Mouse (Mus musculus): Measurements from ENCODE around the gene Col1a1. TPM values are rescaled to one million over a fixed set of nuclear protein-coding genes. Genes with fewer than 3 reads are reported as not detected.
"Not testable (repeated sequence)": the region's sequence is repeated elsewhere in the genome, so short reads cannot be mapped to it uniquely, and the experiment has no call there.

The Col1a1 gene
- polyA plus RNA-seq, 1 experiment from 2014 or later, result 317 TPM

DNA sequence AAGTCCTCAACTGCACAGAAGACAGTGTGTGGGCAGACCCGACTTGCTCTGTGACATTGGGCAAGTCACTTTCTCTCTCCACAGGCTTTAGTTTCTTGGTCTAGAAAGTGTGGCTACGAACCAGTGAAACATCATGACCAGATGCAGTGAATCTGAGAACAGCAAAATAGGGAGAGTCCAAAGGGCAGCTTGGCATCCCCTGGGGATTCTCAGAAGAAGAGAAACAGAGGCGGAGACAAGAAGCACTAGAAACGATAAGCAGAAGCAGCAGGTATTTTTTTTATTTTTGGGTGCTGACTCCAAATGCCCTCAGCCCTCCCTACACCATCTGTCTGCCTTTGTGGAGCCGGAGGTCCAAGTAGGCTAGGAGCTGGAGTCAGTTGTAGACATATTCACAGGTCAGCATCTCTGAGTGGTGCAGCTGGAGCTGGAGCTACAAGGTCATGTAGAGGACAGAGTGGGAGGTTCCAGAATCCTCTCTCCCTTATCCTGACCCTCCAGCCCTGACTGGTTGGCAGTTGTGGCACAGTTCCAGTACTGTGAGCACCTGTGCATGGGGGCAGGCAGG lies 26.6 kb downstream of the Col1a1 start:
- H3K4me2 ChIP-seq, result no peak overlapping the region
- no peaks in the 10 kb centered on the region for H3K36me3 ChIP-seq
- no peak overlapping the region for H3K4me3 ChIP-seq (replicated peaks)
- WGBS, result 80% methylated on average over 5 of the region's 5 CpGs
- H3K27ac ChIP-seq (replicated peaks), result no peak overlapping the region
- no peaks in the 10 kb centered on the region for H3K9me3 ChIP-seq (replicated peaks)
- H3K9ac ChIP-seq (replicated peaks), result no peak overlapping the region
- ATAC-seq (ENCODE audit: low FRiP score), result no peak
- no peaks in the 10 kb centered on the region for H3K27me3 ChIP-seq (replicated peaks)
- H3K4me1 ChIP-seq, result peaks cover 11% of the 10 kb centered on the region

DNA sequence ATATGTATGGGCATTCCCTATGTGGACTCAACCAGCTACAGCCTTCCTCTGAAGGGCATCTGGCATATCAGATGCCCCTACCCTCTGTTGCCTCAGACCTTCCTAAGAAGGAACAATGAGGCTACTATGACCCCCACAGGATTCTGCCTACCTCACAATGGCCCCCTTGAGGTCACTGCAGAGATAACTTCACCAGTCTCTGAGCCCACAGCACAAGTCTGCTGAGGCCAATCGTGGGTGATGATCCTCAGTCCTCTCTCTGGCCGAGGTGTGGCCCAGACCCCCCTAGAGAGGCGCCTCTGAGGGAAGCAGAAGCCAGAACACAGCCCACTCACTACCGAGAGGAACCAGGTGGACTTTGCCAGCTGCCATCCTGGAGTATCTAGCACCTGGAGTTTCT lies 31.4 kb downstream of the Col1a1 start, which contains the start of gene Hils1:
TSS of gene Hils1 (plus strand) at position 175 of the 400 bp plus-strand sequence.
- H3K4me3 ChIP-seq (replicated peaks), result no peak within 1 kb of the TSS
- H3K9ac ChIP-seq (replicated peaks), result no peak within 1 kb of the TSS
- H3K9me3 ChIP-seq (replicated peaks), result no peaks in the 10 kb centered on the region
- no peaks in the 10 kb centered on the region for H3K27me3 ChIP-seq (replicated peaks)
- H3K27ac ChIP-seq (replicated peaks), result no peak within 1 kb of the TSS
- H3K4me2 ChIP-seq, result no peak within 1 kb of the TSS
- H3K4me1 ChIP-seq, result no peaks in the 10 kb centered on the region
- WGBS, result 58% methylated on average over 4 of the region's 4 CpGs
- no peaks in the 10 kb centered on the region for H3K36me3 ChIP-seq
- ATAC-seq (ENCODE audit: low FRiP score), result no peak

DNA sequence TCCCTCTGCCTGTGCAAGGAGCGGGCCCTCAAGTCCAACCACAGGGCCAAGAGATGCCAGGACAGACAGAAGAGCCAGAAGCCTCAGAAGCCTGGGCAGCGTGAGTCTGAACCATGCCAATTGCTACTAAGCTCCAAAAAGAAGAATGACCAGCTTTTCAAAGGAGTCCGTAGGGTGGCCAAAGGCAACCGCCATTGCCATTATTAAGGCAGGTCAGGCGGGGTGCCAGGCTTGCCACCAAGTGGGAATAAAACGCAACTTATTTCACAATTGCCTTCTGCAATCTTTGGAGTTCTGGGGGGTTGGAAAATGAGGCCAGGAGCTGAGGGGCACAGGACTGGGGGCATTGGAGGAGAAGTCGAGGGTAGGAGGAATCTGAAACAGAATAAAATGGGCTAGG lies 32.2 kb downstream of the Col1a1 start:
- no peaks in the 10 kb centered on the region for H3K27me3 ChIP-seq (replicated peaks)
- no peak for ATAC-seq (ENCODE audit: low FRiP score)
- no peaks in the 10 kb centered on the region for H3K4me1 ChIP-seq
- H3K9ac ChIP-seq (replicated peaks), result no peak overlapping the region
- no peak overlapping the region for H3K27ac ChIP-seq (replicated peaks)
- H3K4me3 ChIP-seq (replicated peaks), result no peak overlapping the region
- 74% methylated on average over 7 of the region's 7 CpGs for WGBS
- no peak overlapping the region for H3K4me2 ChIP-seq
- H3K36me3 ChIP-seq, result no peaks in the 10 kb centered on the region
- H3K9me3 ChIP-seq (replicated peaks), result no peaks in the 10 kb centered on the region

DNA sequence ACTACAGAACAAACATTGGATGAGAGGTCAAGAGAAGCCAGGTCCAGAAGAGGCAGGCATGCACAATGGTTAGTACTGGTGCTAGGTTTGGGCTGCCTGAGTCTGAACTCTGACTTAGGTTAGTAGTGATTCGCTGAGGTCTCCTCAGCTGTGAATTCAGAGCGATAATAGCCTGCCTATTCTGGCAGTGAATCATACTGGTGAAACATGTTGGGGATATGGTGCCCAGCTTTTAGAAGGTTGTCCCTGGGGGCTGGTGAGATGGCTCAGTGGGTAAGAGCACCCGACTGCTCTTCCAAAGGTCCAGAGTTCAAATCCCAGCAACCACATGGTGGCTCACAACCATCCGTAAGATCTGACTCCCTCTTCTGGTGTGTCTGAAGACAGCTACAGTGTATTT lies 33.7 kb downstream of the Col1a1 start:
- H3K27ac ChIP-seq (replicated peaks); H3K4me3 ChIP-seq (replicated peaks); H3K36me3 ChIP-seq; ATAC-seq (ENCODE audit: low FRiP score); H3K4me1 ChIP-seq; H3K9ac ChIP-seq (replicated peaks); H3K27me3 ChIP-seq (replicated peaks); H3K9me3 ChIP-seq (replicated peaks); H3K4me2 ChIP-seq: not testable (repeated sequence)
- WGBS, result 92% methylated on average over 4 of the region's 4 CpGs

DNA sequence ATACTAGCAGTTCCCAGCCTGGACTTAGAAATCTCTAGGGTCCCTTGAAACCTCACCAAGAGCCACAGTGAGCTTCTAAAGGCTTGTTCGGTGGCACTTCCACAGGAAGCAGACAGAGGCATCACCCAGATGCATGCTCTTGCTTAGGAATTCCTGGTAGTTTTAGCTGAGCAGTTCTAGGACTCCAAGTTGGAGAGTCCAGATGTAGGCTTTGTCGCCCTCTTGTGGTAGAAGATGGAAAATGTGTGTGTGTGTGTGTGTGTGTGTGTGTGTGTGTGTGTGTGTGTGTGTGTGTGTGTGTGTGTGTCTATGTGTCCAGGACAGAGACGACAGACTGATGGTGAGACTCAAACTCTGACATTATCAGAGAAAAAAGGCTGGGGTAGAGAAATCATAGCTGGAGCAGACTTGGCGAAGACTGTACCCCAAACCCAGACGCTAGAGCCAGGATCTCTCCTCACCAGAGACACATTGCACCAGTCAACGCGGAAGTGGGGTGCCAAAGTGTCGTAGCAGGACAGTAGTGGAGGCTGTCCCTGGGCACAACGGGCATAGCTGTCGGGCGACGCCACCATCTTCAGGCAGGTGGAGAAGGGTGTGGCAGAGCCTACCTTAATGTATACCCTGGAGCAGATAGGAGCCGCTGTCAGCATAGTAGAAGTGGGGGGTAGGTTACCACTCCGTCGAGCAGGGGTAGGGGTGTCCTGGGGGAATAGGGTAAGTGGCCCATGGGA lies 34.4 kb downstream of the Col1a1 start:
- Histone ChIP-seq H3K27ac (replicated peaks) (no peak overlapping the region), H3K4me1 (no peaks in the 10 kb centered on the region), H3K27me3 (replicated peaks) (no peaks in the 10 kb centered on the region), H3K9me3 (replicated peaks) (no peaks in the 10 kb centered on the region), H3K4me3 (replicated peaks) (no peak overlapping the region), H3K4me2 (no peak overlapping the region), H3K9ac (replicated peaks) (no peak overlapping the region), H3K36me3 (no peaks in the 10 kb centered on the region)
- 65% methylated on average over 15 of the region's 15 CpGs for WGBS
- ATAC-seq (ENCODE audit: low FRiP score), result peak; percentile 55; the same call in 1 of the 2 replicates

DNA sequence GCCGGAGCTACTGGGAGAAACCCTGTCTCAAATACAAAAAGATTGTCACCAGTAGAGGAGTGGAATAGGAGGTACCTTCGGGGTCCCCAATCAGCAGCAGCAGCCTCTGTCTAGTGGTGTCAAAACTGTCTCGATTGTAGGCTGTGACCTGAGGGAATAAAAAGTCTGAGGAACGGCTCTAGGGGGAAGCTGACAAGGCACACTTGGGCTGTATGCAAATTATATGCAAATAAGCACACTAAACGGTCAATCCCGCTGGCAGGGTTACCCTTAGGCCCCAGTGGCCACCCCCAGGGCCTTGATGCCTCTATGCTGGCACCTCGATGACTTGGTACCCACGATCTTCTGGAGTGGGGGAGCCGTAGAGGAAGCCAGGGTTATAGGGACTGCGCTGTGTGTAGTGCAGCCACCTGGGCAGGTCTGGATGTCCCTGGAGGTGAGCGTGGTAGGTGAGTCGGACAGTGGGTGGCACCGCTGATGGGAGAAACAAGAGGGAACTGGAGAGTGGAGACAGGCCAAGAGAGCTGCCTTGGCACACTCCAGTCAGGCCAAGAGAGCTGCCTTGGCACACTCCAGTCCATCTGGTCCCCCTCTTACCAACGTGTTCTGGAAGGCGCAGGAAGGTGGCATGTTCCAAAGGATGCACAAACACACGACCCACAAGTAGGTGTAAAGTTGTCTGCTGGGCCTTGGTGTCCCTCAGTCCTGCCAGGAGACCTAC lies 36.0 kb downstream of the Col1a1 start:
- Histone ChIP-seq H3K4me2 (no peak overlapping the region), H3K9ac (replicated peaks) (no peak overlapping the region), H3K9me3 (replicated peaks) (no peaks in the 10 kb centered on the region), H3K27ac (replicated peaks) (no peak overlapping the region), H3K27me3 (replicated peaks) (no peaks in the 10 kb centered on the region), H3K4me3 (replicated peaks) (no peak overlapping the region), H3K4me1 (no peaks in the 10 kb centered on the region), H3K36me3 (no peaks in the 10 kb centered on the region)
- WGBS, result 59% methylated on average over 16 of the region's 16 CpGs
- no peak for ATAC-seq (ENCODE audit: low FRiP score)

DNA sequence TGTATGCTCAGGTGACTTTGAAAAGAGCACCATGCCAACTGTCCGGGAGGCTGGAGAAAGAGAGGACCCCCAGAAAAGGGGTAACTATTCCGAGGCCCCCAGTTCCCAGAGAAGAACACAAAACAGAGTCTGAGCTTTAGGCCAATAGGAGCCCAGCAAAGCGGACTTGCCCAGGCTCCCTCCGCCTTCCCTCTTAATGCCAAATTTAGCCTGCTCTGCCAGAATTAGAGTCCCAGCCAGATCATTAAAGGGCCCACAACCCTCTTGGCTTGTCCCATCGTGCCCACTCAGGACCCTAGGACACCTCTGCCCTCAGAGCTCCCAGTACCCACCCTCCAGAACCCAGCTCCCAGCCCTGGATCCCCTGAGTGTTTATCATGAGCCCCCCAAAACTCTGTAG lies 36.9 kb downstream of the Col1a1 start:
- Histone ChIP-seq H3K4me1 (peaks cover 5% of the 10 kb centered on the region), H3K9ac (replicated peaks) (no peak overlapping the region), H3K4me2 (no peak overlapping the region), H3K9me3 (replicated peaks) (no peaks in the 10 kb centered on the region), H3K4me3 (replicated peaks) (no peak overlapping the region), H3K27me3 (replicated peaks) (no peaks in the 10 kb centered on the region), H3K27ac (replicated peaks) (no peak overlapping the region), H3K36me3 (no peaks in the 10 kb centered on the region)
- no peak for ATAC-seq (ENCODE audit: low FRiP score)
- 65% methylated on average over 5 of the region's 5 CpGs for WGBS

DNA sequence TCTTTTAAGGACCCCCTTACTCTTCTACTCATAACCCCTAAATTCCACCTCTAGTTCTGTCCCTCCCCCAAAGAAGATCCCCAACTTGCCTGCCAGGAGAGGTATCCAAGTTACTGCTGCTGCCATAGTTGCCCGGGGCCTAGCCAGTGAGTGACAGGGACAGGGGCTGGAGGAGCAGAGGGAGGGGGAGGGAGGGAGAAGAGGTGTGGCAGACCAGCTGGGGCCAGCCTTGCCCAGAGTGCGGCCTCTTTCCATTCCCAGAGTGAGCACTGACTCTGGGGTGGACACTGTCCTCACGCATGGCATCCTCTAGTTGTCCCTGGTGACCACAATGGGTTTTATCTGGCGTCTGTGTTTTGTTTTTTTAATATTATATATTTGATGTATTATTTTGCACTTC lies 37.3 kb downstream of the Col1a1 start:
- Histone ChIP-seq H3K4me1 (peaks cover 9% of the 10 kb centered on the region), H3K4me3 (replicated peaks) (no peak overlapping the region), H3K9me3 (replicated peaks) (no peaks in the 10 kb centered on the region), H3K27me3 (replicated peaks) (no peaks in the 10 kb centered on the region), H3K4me2 (no peak overlapping the region), H3K27ac (replicated peaks) (no peak overlapping the region), H3K9ac (replicated peaks) (no peak overlapping the region), H3K36me3 (no peaks in the 10 kb centered on the region)
- 35% methylated on average over 4 of the region's 4 CpGs for WGBS
- ATAC-seq (ENCODE audit: low FRiP score), result no peak

DNA sequence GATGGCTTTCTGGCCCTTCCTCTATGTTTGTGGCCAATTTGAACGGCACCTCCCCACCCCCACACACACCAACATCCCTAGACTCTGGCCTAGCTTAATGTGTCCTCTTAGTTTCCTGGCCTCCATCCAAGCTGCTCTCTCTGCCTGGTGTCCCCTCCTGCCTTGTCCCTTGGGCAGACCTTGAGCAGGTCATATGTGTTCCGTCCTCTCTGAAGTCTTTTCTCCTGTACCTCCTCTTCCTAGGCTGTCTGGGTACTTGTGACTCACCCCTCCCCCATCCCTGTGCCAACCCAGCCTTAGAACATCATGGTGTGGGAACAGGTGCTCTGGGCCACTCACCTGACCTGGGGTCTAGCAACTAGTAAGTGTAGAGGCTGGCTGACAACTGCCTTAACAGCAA lies 38.9 kb downstream of the Col1a1 start:
- H3K4me1 ChIP-seq, result peaks cover 19% of the 10 kb centered on the region
- no peak overlapping the region for H3K27ac ChIP-seq (replicated peaks)
- no peaks in the 10 kb centered on the region for H3K9me3 ChIP-seq (replicated peaks)
- H3K36me3 ChIP-seq, result no peaks in the 10 kb centered on the region
- H3K9ac ChIP-seq (replicated peaks), result no peak overlapping the region
- ATAC-seq (ENCODE audit: low FRiP score), result no peak
- no peak overlapping the region for H3K4me3 ChIP-seq (replicated peaks)
- no peak overlapping the region for H3K4me2 ChIP-seq
- no peaks in the 10 kb centered on the region for H3K27me3 ChIP-seq (replicated peaks)
- 75% methylated on average over 2 of the region's 2 CpGs for WGBS

DNA sequence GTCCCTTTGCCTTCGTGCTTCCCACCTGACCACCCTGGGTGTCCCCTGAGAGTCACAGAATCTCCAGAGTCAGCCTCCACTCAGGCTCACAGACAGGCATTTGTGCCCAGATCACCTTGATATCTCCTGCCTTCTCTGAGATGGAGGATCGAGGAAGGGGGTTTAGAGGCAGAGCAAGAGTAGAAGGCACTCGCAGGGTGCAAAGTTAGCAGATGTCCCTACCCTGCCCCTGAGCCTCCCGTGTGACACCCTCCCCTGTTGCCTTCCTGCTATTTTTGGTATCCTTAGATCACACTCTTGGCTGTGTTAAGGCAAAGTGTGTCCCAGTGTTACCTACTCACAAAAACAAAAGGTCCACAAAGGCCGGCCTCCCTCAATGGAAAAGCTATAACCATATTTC lies 40.2 kb downstream of the Col1a1 start, which contains the start of gene Sgca:
TSS of gene Sgca (minus strand) at position 129 of the 400 bp plus-strand sequence.
- ATAC-seq (ENCODE audit: low FRiP score), result no peak
- H3K4me2 ChIP-seq, result no peak within 1 kb of the TSS
- H3K4me3 ChIP-seq (replicated peaks), result no peak within 1 kb of the TSS
- no peaks in the 10 kb centered on the region for H3K9me3 ChIP-seq (replicated peaks)
- 71% methylated on average over 5 of the region's 5 CpGs for WGBS
- H3K4me1 ChIP-seq, result peaks cover 19% of the 10 kb centered on the region
- H3K27ac ChIP-seq (replicated peaks), result no peak within 1 kb of the TSS
- H3K9ac ChIP-seq (replicated peaks), result no peak within 1 kb of the TSS
- H3K27me3 ChIP-seq (replicated peaks), result no peaks in the 10 kb centered on the region
- H3K36me3 ChIP-seq, result no peaks in the 10 kb centered on the region

DNA sequence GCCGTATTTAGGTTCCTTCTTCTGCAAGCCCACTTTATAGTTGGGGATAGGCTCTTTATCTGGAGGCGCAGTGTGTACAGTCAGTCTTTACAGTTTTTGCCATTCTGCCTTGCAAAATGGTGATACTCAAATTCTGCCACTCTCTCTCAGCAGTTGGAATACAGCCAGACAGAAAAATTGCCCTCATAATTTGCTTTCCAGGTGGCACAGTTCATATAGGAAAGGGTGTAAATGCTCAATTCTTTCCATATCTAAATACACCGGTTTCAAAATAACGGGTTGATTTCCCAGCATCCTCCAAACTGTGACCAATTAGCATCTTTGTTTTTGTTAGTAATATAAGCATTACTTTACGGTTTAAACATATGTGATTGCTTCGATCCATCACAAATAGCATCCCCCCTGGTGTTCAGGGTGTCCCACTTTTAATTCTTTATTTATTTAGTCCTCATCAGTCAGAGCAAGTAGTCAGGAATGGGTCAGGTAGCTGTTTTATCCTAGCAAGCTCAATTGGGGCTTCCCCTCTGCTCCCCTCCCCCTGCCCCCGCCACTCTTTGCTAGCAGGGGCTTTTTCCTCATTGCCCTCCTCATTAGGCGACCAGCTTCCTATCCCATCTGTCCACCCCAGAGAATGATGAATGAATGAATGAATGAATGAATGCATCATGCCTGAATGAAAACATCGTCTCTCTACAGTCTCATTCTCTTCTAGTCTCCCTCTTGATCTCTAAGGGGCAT lies 42.3 kb downstream of the Col1a1 start:
- Histone ChIP-seq H3K36me3 (no peaks in the 10 kb centered on the region), H3K4me1 (peaks cover 19% of the 10 kb centered on the region), H3K4me3 (replicated peaks) (peak overlapping the region; percentile 28), H3K4me2 (peak overlapping the region; percentile 57), H3K9me3 (replicated peaks) (no peaks in the 10 kb centered on the region), H3K27me3 (replicated peaks) (no peaks in the 10 kb centered on the region), H3K27ac (replicated peaks) (peak overlapping the region; percentile 94), H3K9ac (replicated peaks) (peak overlapping the region; percentile 47)
- ATAC-seq (ENCODE audit: low FRiP score), result peak; percentile 71
- WGBS, result 22% methylated on average over 9 of the region's 9 CpGs
